Mouse (Mus musculus): ENCODE data around the gene Tgfbi.

Gene Tgfbi

GRCm38 (mm10) chr13:56683306-56683705, 74.0 kb downstream of the Tgfbi start:
- DNase-seq (ENCODE audit: low spot score in 2 of 2), result no peak

All from urinary bladder, postnatal 36 days (tissue).